Mouse (Mus musculus) G1E (cell line): ENCODE measurements at regions not wholly inside any gene's neighbourhood (a gene's known extent, or its start where the extent isn't known, plus 50 kb on each side); places are given as distances from the start of the nearest gene placed in this dataset.

Experiments used
- CTCF ChIP-seq: IDR thresholded peaks from 2 replicates; pipeline ENCODE4 v1.5.1; 2012; ENCODE audit warnings: low read depth, low read length, inconsistent platforms, mixed read lengths
- GATA1 ChIP-seq: IDR thresholded peaks from 2 replicates; pipeline ENCODE4 v1.6.1; 2012; ENCODE audit warnings: borderline replicate concordance, low read length, inconsistent platforms, mixed read lengths

DNA sequence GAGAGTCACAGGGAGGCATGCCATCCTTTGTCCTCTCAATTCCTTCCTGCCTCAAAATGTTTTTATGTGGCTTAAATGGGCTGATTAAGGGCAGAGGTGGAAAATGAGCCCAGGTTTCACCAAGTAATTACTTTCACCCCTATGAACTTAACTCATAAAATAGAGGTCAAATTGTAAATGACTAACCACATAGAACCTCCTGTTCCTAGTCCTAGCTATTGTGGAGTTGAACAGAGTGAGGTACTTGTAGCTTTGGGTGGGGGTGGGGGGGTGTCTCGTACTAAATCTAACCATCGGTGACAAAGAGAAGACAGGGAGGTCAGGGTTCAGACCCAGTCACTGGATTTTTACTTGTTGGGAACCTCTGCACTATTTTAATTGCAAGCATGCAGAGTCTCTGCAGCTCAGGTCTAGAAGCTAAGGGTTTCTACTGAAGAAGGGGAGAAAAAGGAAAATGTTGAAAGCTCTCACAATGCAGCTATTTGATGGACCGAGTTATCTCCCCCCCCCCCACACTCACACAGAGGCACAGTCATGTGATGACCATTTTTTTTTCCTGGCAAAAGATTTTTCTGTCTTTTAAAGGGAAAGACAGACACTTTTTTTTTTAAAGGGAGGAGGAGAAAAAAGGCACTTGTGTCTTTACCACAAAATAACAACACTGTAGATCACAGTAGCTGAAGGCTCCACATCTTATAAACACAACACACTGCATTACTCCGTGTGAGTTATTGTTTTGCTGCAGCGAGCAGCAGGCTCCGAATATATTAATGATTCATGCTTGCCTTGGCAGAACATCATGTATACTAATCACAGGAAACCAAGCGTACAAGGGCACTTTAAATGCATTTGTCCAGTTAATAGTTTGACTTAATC is 300.4 kb downstream of the Sfmbt2 start:
- TF ChIP-seq CTCF (no peak), GATA1 (no peak)
